Mouse (Mus musculus) lung, adult 2 months (tissue): ENCODE measurements around the gene Rnd3.

Experiments used
- CTCF ChIP-seq: fragments of 200-500 bp; IDR thresholded peaks from 2 replicates; pipeline ENCODE4 v1.5.1; 2011; ENCODE audit warnings: mild to moderate bottlenecking, low read length, control low read depth; ENCODE audit not compliant: insufficient read depth
- POLR2A ChIP-seq: fragments of 200-500 bp; IDR thresholded peaks from 2 replicates; pipeline ENCODE4 v1.6.1; 2011; ENCODE audit warnings: low read depth, mild to moderate bottlenecking, control low read depth, low read length, borderline replicate concordance; ENCODE audit errors: extremely low read depth

DNA sequence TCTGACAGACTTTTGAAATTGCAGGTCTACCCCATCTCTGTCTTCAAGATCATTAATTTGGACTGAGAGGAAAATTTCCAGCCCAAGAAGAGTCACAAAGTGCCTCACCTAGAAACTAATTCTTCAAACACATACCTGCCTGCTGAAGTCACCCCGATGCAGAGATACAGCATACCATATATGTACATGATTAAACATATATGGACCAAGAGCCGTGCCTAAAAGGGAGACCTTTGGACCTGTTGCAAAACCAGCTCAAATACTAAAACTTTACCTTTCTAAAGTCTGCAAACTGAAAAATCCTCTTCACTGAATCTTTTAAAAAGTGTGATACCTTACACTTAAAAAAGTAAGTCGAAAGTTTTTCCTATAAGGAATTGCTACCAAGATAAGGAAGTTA is 7.6 kb downstream of the Rnd3 start:
- no peak for TF ChIP-seq CTCF
- TF ChIP-seq POLR2A = no peak
